Comparison of ENCODE assay signal across 7 mouse cellular contexts in genomic region chr4:141546334-141547200, GRCm38 (mm10). TPM values are rescaled to one million over a fixed set of nuclear protein-coding genes. Genes with fewer than 3 reads are reported as not detected.
DNase-seq lines count a peak whose midpoint lies in the region; ATAC-seq and TF ChIP-seq lines count a peak whose summit lies in the region.

No protein-coding gene starts in this region.

- ATAC-seq in embryonic facial prominence, embryonic 12.5 days (ENCODE audit: insufficient number of reproducible peaks, insufficient read depth, low FRiP score, low TSS enrichment): peak; percentile 89
- ATAC-seq in limb, embryonic 13.5 days (ENCODE audit: low FRiP score, low read depth): peak; percentile 86
- ATAC-seq in midbrain, embryonic 15.5 days (replicated peaks): peak; percentile 88

- no peak for TF ChIP-seq CTCF in heart, adult 2 months (IDR thresholded peaks at IDR 0.05)

- peak; percentile 70; the same call in 1 of the 2 replicates for TF ChIP-seq EP300 in heart, adult 2 months (IDR thresholded peaks at IDR 0.05; ENCODE audit: insufficient read depth, low read depth, low read length)

- H3K36me3 ChIP-seq in embryonic facial prominence, embryonic 12.5 days: no peaks in the 10 kb centered on the region
- H3K36me3 ChIP-seq in heart, adult 2 months (ENCODE audit: control insufficient read depth, insufficient read depth, low read length): peaks cover 2% of the 10 kb centered on the region
- H3K36me3 ChIP-seq in limb, embryonic 13.5 days: no peaks in the 10 kb centered on the region
- no peaks in the 10 kb centered on the region for H3K36me3 ChIP-seq in midbrain, embryonic 15.5 days (replicated peaks)

- no peaks in the 10 kb centered on the region for H3K9me3 ChIP-seq in embryonic facial prominence, embryonic 12.5 days
- no peaks in the 10 kb centered on the region for H3K9me3 ChIP-seq in limb, embryonic 13.5 days
- no peaks in the 10 kb centered on the region for H3K9me3 ChIP-seq in midbrain, embryonic 15.5 days

- H3K79me2 ChIP-seq in heart, adult 2 months (replicated peaks; ENCODE audit: control insufficient read depth, insufficient read depth, low read length): 0 out of 2 replicates have a peak, but pooled peaks cover 1% of the 10 kb centered on the region

- intact Hi-C loops in heart, adult 2 months (cut with DNase I): loop anchor here (1.0 kb wide), 1 partner anchor 8 kb away; the partner anchor contains the start of gene Spen

- peak overlapping the region; percentile 88 for H3K4me2 ChIP-seq in embryonic facial prominence, embryonic 12.5 days (replicated peaks)
- peak overlapping the region; percentile 74 for H3K4me2 ChIP-seq in limb, embryonic 13.5 days (replicated peaks)
- H3K4me2 ChIP-seq in midbrain, embryonic 15.5 days: peak overlapping the region; percentile 99

- peak; percentile 83 for DNase-seq in adrenal gland, postnatal 25 days
- DNase-seq in heart, adult 2 months: peak; percentile 86 to 91
- DNase-seq in kidney, adult 8-10 months: peak; percentile 85 to 87
- DNase-seq in spleen, postnatal 10 days (ENCODE audit: low spot score in 2 of 2): peak; percentile 85 to 87

- H3K27me3 ChIP-seq in embryonic facial prominence, embryonic 12.5 days: no peaks in the 10 kb centered on the region
- no peaks in the 10 kb centered on the region for H3K27me3 ChIP-seq in heart, adult 2 months (ENCODE audit: control insufficient read depth, insufficient read depth, low read length)
- H3K27me3 ChIP-seq in limb, embryonic 13.5 days: no peaks in the 10 kb centered on the region
- H3K27me3 ChIP-seq in midbrain, embryonic 15.5 days (replicated peaks): no peaks in the 10 kb centered on the region

- peak overlapping the region; percentile 100 for H3K27ac ChIP-seq in embryonic facial prominence, embryonic 12.5 days
- H3K27ac ChIP-seq in heart, adult 2 months: peak overlapping the region; percentile 99
- H3K27ac ChIP-seq in limb, embryonic 13.5 days: peak overlapping the region; percentile 100
- H3K27ac ChIP-seq in midbrain, embryonic 15.5 days: peak overlapping the region; percentile 100

- peak overlapping the region; percentile 92 for H3K9ac ChIP-seq in embryonic facial prominence, embryonic 12.5 days
- peak overlapping the region; percentile 99 for H3K9ac ChIP-seq in heart, adult 2 months (ENCODE audit: low read depth, low read length)
- H3K9ac ChIP-seq in limb, embryonic 13.5 days: peak overlapping the region; percentile 97
- peak overlapping the region; percentile 92 for H3K9ac ChIP-seq in midbrain, embryonic 15.5 days

- peak overlapping the region; percentile 70 for H3K4me3 ChIP-seq in embryonic facial prominence, embryonic 12.5 days
- peak overlapping the region; percentile 88 for H3K4me3 ChIP-seq in heart, adult 2 months
- H3K4me3 ChIP-seq in limb, embryonic 13.5 days: peak overlapping the region; percentile 71
- H3K4me3 ChIP-seq in midbrain, embryonic 15.5 days: peak overlapping the region; percentile 70

- peak; percentile 84 for TF ChIP-seq POLR2A in heart, adult 2 months (IDR thresholded peaks at IDR 0.05; ENCODE audit: insufficient read depth, low read depth, low read length)

- 0 out of 2 replicates have a peak, but pooled peaks cover 5% of the 10 kb centered on the region for H3K4me1 ChIP-seq in embryonic facial prominence, embryonic 12.5 days
- H3K4me1 ChIP-seq in heart, adult 2 months (ENCODE audit: control insufficient read depth, insufficient read depth, low read length): no peaks in the 10 kb centered on the region; the same call in 1 of the 2 replicates
- H3K4me1 ChIP-seq in limb, embryonic 13.5 days: peaks cover 16% of the 10 kb centered on the region
- peaks cover 32% of the 10 kb centered on the region for H3K4me1 ChIP-seq in midbrain, embryonic 15.5 days

- WGBS in embryonic facial prominence, embryonic 12.5 days: under 1% methylated on average over 90 of the region's 98 CpGs
- under 1% methylated on average over 96 of the region's 98 CpGs for WGBS in heart, adult 2 months
- 0% methylated on average over 88 of the region's 98 CpGs for WGBS in limb, embryonic 13.5 days
- under 1% methylated on average over 87 of the region's 98 CpGs for WGBS in midbrain, embryonic 15.5 days

RNA-seq across cellular contexts. Expression of gene Spen, which starts 8.2 kb away (rescaled TPM):
- 70.0 and 79.4 TPM in 2 replicates for total RNA-seq in adrenal gland, postnatal 25 days (2021)
- polyA plus RNA-seq in embryonic facial prominence, embryonic 12.5 days (2016; fragmentation: Nextera tagmentation; extraction: Ambion mirVana): 15.0 and 15.9 TPM in 2 replicates
- total RNA-seq in heart, adult 2 months (2021): 10 to 100 TPM; 28.0 to 28.9 TPM
- polyA plus RNA-seq in heart, adult 2 months (2012; rRNA removed): 10.7 and 11.5 TPM in 2 replicates
- 10.8 and 11.5 TPM in 2 replicates for polyA plus RNA-seq in limb, embryonic 13.5 days (2015; fragmentation: Nextera tagmentation; extraction: Ambion mirVana)
- polyA plus RNA-seq in midbrain, embryonic 15.5 days (2015; fragmentation: Nextera tagmentation; extraction: Ambion mirVana): 19.4 and 20.0 TPM in 2 replicates

RNA-seq across cellular contexts. Expression of gene Fblim1, which starts 59.3 kb away (rescaled TPM):
- 9.5 and 12.7 TPM in 2 replicates for total RNA-seq in adrenal gland, postnatal 25 days (2021)
- 71.3 and 77.2 TPM in 2 replicates for polyA plus RNA-seq in embryonic facial prominence, embryonic 12.5 days (2016; fragmentation: Nextera tagmentation; extraction: Ambion mirVana)
- 100 to 1,000 TPM; 236 to 263 TPM for total RNA-seq in heart, adult 2 months (2021)
- 297 and 303 TPM in 2 replicates for polyA plus RNA-seq in heart, adult 2 months (2012; rRNA removed)
- 62.4 and 67.7 TPM in 2 replicates for polyA plus RNA-seq in limb, embryonic 13.5 days (2015; fragmentation: Nextera tagmentation; extraction: Ambion mirVana)
- 35.2 and 41.0 TPM in 2 replicates for polyA plus RNA-seq in midbrain, embryonic 15.5 days (2015; fragmentation: Nextera tagmentation; extraction: Ambion mirVana)

Comparison
In these comparisons a context has a peak if more than half of its experiments do, and no peak if none do; other contexts are left out.
1. Peak in every context shown above with its lines: DNase-seq, ATAC-seq, H3K4me3 ChIP-seq and H3K27ac ChIP-seq.